Mouse (Mus musculus) cerebellum, postnatal 10 days (tissue): ENCODE measurements at regions not wholly inside any gene's neighbourhood (a gene's known extent, or its start where the extent isn't known, plus 50 kb on each side); places are given as distances from the start of the nearest gene placed in this dataset.
"Not testable (repeated sequence)": the region's sequence is repeated elsewhere in the genome, so short reads cannot be mapped to it uniquely, and the experiment has no call there.

Source experiments
- DNase-seq, 2 experiments: peaks; one replicate each; pipeline ENCODE4 v3.0.0; 2021; ENCODE audit warnings: mixed read lengths in 2 of 2

DNA sequence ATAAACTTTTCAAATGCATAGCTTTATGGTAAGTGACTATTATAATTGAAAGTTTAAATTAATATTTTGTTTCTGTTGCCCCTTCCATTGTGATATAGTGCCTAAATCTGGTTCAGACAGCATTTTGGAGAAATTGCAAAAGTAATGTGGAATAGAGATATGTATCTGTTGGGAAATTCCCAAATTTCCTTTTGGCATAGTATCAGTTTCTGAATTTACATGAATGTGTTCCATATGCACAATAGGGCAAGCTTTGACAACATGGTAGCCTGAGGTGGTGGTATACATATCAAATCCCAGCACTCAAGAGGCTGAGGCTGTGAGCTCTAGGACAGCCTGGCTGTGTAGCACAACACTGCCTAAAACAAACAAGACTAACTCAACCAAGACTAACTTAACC, 147.2 kb upstream of the Supt20 start:
- no peak for DNase-seq

GRCm38 (mm10) chr3:54551908-54552307, 140.7 kb upstream of the Supt20 start:
- peak; percentile 30 to 55 for DNase-seq

DNA sequence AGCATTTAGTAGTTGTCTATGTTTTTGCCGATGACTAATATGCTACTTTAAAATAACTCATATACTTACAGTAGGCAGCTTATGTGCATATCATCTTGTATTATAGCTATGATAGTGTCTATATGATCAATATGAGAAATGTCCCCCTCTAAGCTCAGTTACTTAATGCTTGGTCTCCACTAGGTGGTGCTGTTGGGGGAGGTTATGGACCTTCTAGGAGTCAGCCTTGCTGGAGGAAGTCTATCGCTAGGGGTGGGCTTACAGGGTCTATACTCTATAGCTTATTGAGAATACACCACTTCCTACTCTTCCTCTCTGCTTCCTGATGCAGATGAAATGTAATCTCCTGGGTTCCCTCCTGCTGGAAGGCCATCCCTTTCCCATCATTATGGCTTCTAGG, 136.7 kb upstream of the Supt20 start:
- DNase-seq = no peak

DNA sequence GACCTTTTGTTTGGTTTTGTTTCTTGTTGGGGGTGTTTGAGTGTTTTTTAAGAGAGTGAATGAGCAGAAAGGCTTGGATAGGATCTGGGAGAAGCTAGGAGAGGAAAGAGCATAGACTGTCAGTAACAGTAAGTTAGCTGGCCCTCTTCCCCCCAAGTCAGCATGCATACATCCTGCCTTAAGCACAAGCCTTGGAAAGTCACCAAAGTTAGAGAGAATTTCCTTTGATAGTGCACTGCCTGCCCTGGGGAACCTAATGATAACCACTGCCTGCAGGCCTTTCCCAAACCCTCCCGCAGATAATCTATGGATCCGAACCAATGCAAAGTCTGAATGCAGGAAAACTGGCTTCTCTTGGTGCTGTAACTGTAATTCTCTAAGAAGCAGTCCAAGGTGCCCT, 133.6 kb upstream of the Supt20 start:
- DNase-seq = no peak

DNA sequence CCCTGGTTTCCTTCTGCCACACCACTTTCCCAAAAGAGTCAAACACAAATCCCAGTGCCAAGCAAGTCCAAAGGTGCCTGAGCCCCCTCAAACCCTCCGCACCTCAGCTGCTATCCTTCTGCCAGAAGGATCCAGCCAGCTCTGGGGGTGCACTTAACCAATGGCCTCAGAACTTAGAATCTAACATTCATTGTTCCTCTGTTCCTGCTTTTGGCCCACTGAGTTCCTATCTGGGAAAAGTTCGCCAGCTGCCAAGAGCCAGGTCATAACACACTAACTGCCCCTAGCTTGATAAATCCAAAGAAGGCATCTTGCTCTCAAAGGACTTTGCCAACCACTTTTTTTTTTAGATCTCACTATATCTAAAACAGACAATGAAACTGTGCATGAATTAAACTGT, 133.1 kb upstream of the Supt20 start:
- no peak for DNase-seq

DNA sequence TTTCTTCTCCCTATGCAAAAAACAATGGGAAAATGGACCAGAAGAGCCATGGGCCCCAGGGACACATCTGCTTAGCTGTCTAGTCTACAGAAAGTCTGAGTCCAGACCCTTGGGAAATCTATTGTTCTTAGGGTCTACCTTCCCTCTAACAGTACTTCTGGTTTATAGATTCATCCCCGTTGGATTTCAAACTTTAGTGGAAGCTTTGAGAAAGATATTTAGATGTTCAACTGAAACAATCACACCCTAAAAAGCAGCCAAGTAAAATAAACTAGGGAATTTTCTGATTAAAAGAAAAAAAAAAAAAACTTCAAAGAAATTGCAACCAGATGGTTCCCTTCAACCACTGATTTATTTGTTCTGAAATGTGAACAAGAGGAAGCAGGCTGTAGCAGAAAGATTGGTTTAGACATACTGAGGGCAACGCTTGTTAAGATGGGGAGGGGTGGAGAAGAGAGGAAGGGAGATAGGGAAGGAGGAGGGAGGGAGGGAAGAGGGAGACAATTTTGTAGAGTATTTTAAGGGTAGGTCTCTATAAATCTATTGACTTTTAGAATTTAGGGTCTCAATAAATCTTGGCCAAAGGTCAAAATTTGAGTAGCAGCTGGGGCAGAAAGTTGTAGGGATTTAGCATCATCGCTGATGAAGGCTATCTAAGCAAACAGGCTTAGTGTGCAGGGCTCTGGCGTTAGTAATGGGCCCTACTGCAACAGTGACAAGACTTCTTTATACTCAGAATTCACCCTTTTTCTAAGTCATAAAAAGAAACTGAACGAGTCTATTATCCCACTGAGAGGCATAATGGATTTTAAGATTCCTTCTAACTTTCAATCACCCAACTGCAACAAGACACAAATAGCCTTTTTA, 132.3 kb upstream of the Supt20 start:
- DNase-seq = no peak

GRCm38 (mm10) chr3:54567329-54567728, 125.3 kb upstream of the Supt20 start:
- DNase-seq = no peak

DNA sequence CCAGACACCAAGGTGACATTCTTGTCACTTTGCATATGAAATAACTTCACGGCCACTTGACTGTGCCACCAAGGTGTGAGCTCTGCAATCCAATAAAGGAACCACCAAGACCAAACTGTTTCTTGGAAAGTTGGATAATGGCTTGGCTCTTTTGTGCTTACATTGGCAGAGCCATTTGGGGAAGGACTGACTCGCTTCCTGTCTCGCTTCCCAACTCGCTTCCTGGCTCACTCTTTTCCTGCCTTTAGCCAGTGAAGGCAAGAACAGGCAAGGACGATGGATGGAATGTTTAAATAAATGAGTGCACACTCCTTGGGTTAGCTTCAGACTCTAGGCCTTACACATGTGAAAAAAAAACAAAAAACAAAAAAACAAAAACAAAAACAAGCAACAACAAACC, 124.5 kb upstream of the Supt20 start:
- no peak for DNase-seq

DNA sequence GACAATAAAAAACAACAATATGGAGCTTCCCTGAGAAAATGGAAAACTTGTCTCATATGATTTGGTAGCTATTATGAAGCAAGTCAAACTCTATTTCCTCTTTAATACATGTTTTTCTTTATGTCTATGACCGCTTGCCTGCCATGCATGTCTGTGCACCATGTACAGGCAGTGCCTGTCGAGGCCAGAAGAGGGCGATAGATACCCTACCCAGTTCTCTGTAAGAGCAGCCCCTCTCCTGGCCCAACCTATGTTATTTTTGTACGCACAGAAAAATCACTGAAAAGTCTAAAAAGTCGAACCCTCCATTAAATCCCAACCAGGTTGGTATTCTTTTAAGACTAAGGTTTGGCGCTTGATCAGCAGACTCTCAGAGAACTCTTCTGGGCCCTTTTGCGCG, 122.1 kb upstream of the Supt20 start:
- no peak for DNase-seq

DNA sequence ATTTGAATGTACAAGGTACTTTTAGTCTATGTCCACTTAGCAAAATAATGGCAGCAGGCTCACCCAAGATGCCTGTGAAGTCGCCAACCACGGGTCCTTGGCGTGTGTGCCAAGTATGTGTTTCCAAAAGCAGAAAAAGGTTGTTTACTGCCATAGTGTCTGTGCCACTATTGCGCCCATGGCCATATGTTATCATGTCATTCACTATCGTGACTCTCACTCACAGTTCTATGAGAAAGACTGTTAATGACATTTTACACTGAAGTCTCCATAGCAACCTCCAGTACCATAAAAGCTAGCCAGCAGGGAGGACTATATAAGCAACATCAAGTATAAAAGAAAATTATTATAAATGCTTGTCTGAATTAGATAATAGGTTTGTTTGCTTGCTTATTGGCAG, 114.8 kb upstream of the Supt20 start:
- no peak for DNase-seq

- no peak for DNase-seq
These were observed 113.2 kb upstream of the Supt20 start for GRCm38 (mm10) chr3:54579425-54579824.

DNA sequence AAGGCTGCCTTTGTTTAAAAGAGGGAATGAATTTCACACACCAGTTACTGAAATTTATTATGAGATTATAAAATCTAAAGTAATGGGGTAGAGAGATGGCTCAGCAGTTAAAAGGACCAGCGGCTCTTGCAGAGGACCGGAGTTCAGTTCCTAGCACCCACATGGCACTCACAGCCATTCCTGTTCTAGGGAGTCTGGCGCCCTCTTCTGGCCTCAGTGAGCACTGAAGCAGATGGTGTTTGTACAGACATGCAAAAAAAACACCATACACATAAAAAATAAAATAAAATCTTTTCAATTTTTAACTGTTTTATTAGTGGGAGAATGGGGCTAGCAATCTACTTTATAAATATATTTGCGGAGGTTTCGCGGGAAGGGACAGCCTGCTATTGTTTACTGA, 112.3 kb upstream of the Supt20 start:
- no peak for DNase-seq

GRCm38 (mm10) chr3:54585781-54586180, 106.8 kb upstream of the Supt20 start:
- not testable (repeated sequence) for DNase-seq

GRCm38 (mm10) chr3:54587127-54587995, 105.2 kb upstream of the Supt20 start:
- DNase-seq = no peak

GRCm38 (mm10) chr3:54588198-54588597, 104.4 kb upstream of the Supt20 start:
- DNase-seq = peak; percentile 38 to 40

GRCm38 (mm10) chr3:54589976-54590375, 102.6 kb upstream of the Supt20 start:
- DNase-seq = no peak

DNA sequence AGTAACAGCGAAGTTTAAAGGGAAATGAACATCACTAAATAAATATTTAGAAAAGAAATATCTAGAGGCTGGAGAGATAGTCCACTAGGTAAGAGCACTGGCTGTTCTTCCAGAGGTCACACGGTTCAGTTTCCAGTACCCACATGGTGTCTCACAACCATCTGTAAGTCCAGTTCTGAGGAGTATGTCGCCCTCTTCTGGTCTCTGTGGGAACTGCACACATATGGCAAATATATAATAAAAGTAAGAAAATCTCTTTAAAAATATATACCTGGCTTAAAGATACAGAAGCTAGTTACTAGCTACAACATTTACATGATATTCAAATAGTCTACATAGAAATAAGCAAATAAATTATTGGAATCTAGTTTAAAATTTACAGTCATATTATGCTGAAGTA, 101.4 kb upstream of the Supt20 start:
- no peak for DNase-seq

DNA sequence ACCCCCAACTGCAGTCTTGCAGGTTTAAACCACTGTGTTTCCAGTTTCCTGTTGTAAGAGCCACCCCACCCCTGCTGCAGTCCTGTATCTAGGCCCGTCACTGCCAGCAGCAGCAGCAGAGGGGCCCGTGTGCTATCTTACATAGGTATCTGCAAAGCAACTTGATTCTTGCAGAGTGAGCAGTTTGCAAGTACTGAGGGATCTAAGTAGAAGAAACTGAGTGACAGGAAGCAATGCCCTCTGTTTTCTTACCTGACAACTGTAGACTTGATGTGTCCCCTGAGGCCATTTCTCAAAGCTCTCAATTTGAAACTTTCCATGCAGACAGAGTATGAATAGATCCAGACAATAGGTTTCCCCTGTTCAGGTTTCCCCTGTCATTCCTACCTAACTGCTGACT, 100.5 kb upstream of the Supt20 start:
- DNase-seq = no peak

DNA sequence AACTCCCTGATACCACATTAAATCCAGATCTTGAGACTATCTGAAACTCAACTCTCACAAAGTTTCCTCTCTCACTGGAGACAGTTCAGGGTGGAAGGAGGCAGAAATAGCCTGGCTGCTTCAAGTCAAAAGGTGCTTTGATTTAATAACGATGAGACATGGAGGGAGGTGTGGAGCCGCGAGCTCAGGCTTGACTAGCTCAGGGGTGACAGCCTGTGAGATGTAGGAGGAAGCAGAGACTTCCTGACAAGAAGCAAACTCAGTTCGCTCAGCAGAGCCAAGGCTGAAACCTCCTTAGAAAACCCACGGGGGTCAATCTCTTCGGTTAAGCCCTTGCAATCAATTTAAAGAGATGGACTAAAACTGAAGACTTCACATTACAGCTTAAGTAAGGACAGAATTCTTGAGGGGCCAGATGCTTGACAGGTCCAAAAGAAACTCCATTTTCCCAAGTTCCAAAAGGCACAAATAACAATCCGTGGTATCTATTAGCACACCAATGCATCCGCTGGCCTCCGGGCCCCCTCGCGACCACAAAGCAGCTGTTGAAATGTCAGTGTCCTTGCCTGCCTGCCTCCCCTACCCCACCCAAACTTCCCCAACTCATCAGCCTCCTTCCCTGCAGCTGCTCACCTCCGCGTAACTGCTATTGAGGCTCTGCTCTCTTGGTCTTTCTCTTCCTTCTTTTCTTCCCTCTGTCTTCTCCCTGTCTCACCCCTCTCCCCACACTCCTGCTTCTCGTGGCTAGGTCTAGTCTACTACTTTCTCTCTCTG, 99.8 kb upstream of the Supt20 start:
- DNase-seq = no peak

- no peak for DNase-seq
These were observed 97.4 kb upstream of the Supt20 start for GRCm38 (mm10) chr3:54595193-54595592.

- DNase-seq = no peak
These were observed 95.0 kb upstream of the Supt20 start for GRCm38 (mm10) chr3:54597326-54598274.

- no peak for DNase-seq
These were observed 94.3 kb upstream of the Supt20 start for GRCm38 (mm10) chr3:54598296-54598695.
